Mouse (Mus musculus): ENCODE results near the gene Eno3. TPM values are rescaled to one million over a fixed set of nuclear protein-coding genes. Genes with fewer than 3 reads are reported as not detected.

Eno3 gene
- polyA plus RNA-seq, 1 experiment, result 3.4 TPM

GRCm38 (mm10) chr11:70651391-70651790 is 5.6 kb upstream of the Eno3 start:
- TF ChIP-seq GATA1 (IDR thresholded peaks at IDR 0.05; ENCODE audit: low read length), result no peak

- TF ChIP-seq GATA1 (IDR thresholded peaks at IDR 0.05; ENCODE audit: low read length), result no peak
Observed at GRCm38 (mm10) chr11:70652029-70652883, 4.7 kb upstream of the Eno3 start.

- TF ChIP-seq GATA1 (IDR thresholded peaks at IDR 0.05; ENCODE audit: low read length), result no peak
Observed at GRCm38 (mm10) chr11:70652884-70653344, 4.1 kb upstream of the Eno3 start.

DNA sequence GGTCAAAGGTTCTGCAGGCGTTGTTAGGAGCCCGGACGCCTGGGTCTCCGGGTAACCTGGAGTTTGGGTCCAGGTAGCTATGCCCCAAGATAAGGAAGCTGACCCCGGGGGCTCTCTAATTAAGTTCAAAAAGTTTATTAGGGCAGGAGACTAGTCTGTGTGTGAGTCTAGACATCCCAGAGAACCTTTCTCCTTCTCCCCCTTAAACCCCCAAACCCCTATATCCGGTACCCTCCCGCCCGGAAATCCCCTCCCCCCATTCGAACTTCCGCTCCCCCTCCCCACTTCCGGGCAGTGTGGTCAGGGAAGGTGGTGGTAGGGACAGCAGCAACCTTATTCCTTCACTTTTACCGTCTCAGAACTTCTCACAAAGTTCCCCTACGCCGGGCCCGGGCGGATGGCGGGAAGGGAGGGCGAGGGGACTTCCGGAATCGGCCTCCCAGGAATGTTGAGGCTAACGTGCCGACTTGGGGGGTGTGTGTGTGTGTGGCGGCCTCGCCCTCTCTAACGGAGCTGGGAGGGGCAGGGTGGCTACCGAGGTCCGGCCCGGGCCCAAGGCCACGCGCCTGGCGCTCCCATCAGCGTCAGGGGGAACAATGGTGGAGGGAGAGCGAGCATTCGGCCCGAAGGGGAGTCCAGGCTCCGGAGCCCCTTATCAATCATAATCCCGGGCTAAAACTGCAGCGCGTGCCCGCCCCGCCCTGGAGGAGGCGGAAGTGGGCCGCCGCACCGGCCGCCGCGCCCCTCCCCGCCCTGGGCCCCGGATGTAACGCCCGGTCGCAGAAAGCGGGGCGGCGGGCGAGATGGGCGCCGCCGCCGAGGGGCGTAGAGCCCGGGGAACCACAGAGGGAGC is 3.4 kb upstream of the Eno3 start:
- no peak for TF ChIP-seq GATA1 (IDR thresholded peaks at IDR 0.05; ENCODE audit: low read length)

DNA sequence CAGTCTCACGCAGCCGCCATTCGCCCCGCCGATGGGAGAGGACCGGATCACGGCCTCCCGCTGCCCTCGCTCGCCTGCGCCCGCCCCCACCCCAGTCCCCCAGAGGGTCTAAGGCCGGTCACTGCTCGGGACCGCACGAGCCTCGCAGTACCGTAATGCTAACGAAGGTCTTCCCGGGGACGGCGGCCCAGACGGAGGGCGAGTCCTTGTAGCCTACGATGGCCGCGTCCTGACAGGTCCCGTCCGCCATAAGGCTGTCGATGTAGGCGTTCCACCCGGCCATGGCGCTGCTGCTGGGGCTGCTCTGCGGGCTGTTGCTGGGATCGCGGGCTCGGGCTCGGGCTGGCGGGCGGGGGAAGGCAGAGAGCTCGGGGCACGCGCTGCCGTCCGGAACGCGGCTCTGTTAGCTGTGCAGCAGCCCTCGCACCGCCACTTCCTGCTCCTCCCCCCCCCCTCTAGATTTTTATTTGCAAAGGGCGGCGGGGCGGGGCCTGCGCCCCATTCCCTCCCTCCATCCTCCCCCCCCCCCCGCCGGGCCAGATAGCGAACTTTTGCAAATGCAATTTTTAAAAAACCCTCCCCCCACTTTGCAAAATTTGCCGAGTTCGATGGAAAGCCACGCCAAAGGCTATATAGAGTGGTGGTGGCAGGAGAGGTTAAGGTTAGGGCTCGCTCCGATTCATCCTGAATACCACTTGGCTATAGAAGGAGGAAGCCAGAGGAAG is 2.6 kb upstream of the Eno3 start, which contains the start of gene Pfn1:
Gene Pfn1 (minus strand): TSS at position 447 of the 725 bp plus-strand sequence.
- no peak for TF ChIP-seq GATA1 (IDR thresholded peaks at IDR 0.05; ENCODE audit: low read length)

DNA sequence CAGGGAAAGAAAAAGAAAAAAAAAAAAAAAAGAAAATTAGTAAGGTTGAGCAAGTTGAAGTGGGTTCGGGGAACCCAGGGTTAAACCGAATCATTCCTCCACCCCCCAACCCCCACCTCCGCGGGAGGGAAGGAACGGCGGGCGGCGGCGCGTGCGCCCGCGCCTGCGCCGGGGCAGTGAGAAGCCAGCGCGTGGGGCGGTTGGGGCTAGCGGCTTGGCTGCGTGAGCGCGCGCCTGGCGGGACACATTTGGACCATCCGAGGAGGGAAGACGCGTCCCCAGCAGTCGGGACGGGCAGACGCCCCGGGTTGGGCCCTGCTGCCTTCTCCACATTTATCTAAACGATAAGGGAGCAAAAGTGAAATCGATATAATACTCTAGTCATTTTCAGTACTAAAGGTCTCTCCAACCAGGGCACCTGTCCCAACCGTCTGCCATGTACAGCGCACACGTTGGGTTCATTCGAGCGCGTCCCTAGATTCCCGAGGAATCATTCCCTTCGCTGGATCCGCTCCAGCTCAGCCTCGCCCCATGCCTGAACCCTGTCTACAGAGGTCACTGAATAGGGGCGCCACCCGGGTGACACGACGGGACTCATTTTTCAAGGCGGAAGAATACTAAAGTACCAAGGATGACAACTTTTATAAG is 2.0 kb upstream of the Eno3 start:
- TF ChIP-seq GATA1 (IDR thresholded peaks at IDR 0.05; ENCODE audit: low read length), result no peak

DNA sequence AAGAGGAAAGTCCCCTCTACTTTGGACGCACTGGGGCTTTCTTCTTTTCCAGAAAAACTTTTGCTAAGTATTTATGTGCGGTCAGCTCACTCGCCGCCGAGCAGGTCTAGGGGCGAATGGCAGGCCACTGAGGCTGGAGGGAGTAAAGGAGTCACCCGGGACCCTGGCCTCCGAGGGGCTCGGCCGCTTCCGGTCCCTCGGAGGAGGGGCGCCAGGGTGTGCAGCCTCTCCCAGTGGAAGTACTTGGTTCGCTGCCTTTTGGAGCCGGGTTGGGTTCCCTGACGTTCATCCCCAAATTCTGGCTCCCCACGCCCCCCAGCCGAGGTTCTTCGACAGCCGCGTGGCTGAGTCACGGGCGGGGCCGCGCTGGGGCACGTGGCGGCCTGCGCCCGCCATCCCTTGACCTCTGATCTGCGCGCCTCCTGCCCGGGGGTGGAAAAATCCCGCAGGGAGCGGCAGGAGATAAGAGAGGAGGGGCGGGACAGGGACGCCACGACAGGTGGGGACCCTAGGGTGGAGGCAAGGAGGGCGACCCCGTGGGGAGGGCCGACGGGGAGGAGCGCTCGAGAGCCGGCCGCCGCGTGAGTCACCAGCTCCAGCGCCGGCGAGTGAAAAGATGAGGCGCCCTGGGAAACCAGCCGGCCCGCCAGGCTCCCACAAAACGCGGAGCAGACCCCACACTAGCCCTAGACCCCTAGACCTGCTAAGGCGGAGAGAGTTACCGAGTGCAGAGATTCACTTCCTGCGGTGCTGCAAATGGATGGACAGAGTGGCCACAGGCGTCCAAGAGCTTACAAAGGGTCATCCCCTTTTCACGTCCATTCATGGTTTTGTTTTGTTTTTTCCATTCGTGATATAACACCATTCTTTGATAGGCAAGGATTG is 1.2 kb upstream of the Eno3 start:
- TF ChIP-seq GATA1 (IDR thresholded peaks at IDR 0.05; ENCODE audit: low read length), result no peak

GRCm38 (mm10) chr11:70656456-70656927 is 510 bp upstream of the Eno3 start:
- TF ChIP-seq GATA1 (IDR thresholded peaks at IDR 0.05; ENCODE audit: low read length), result no peak

- TF ChIP-seq GATA1 (IDR thresholded peaks at IDR 0.05; ENCODE audit: low read length), result no peak
Observed at GRCm38 (mm10) chr11:70657573-70657972, 571 bp downstream of the Eno3 start.

DNA sequence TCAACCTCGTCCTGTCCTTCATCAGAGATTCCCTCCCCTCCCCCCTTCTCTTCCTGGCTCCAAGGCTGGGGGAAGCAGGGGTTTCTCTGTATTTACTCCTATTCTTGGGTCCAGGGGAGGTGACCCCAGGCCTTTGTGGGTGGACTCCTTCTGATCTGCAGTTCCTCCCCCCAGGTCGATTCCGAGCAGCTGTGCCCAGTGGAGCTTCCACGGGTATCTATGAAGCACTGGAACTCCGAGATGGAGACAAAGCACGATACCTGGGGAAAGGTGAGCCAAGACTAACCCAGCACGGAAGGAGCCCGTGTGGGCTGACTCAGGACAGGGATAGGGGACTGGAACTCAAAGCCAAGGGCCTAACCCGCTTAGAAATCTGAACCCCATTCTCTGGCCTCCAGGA is 989 bp downstream of the Eno3 start:
- no peak for TF ChIP-seq GATA1 (IDR thresholded peaks at IDR 0.05; ENCODE audit: low read length)

DNA sequence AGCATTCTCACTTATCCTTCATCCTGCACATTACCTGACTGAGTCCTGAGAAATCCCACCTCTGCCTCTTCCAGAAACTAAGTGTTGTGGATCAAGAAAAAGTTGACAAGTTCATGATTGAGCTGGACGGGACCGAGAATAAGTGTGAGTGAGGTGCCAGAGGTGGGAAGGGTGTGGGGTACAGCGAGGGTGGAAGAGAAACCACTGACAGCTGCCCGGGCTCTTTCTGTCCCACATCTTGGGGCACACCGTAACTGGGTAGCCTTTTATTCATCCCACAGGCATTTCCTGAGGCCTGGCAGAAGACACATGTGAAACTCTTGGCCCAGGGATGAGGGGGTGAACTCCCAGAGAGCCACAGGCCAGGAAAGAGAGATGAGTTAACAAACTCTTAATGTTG is 1.5 kb downstream of the Eno3 start:
- no peak for TF ChIP-seq GATA1 (IDR thresholded peaks at IDR 0.05; ENCODE audit: low read length)

DNA sequence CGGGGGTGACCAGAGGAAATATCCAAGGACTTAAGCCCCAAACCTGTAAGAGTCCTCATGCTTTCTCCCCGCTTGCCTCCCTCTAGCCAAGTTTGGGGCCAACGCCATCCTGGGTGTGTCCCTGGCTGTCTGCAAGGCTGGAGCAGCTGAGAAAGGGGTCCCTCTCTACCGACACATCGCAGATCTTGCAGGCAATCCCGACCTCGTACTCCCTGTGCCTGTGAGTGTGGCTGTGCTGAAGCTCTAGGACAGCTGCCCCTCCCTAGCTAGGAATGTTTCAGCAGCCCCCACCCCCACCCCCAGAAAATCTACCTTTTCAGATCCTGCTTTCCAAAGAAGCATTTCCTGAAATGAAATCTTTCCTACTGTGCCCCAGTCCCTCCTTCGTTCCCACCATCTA is 1.9 kb downstream of the Eno3 start:
- no peak for TF ChIP-seq GATA1 (IDR thresholded peaks at IDR 0.05; ENCODE audit: low read length)

- no peak for TF ChIP-seq GATA1 (IDR thresholded peaks at IDR 0.05; ENCODE audit: low read length)
Observed at GRCm38 (mm10) chr11:70660571-70660970, 3.6 kb downstream of the Eno3 start.

DNA sequence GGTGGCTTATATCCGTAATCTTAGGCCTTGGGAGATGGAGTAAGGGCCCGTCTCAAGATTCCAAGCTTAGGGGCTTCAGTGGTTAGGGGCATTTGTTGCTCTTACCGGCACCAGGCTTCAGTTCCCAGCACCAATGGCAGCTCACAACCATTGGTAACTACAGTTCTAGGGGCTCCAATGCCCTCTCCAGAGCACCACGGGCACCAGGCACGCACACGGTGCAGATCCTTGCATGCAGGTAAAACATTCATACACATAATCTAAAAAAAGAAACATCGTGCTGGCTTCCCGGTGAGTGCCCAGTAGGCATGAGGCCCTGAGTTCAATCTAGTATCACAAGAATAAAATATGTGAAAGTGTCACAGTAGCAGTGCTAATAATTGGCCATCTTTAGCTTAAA is 6.1 kb downstream of the Eno3 start:
- TF ChIP-seq GATA1 (IDR thresholded peaks at IDR 0.05; ENCODE audit: low read length), result no peak
